Mouse (Mus musculus) stomach, embryonic 15.5 days (tissue): ENCODE data around the gene Oas1g. TPM values are rescaled to one million over a fixed set of nuclear protein-coding genes. Genes with fewer than 3 reads are reported as not detected.
A peak's percentile ranks its signal among the peaks of the same experiment; 100 is the strongest.
"Not testable (repeated sequence)": the region's sequence is repeated elsewhere in the genome, so short reads cannot be mapped to it uniquely, and the experiment has no call there.

Source experiments
- ATAC-seq: fragments of 200-750 bp; cut with Nextera tagmentation; 2 replicates; pipeline ENCODE4 v1.8.0; 2017; ENCODE audit warnings: low read depth, moderate number of reproducible peaks, moderate TSS enrichment; ENCODE audit not compliant: insufficient read depth, low FRiP score
- H3K27ac ChIP-seq: fragments of 300-500 bp; sonication (generic); 2 replicates; pipeline ENCODE4 v1.5.1; 2015; ENCODE audit warnings: mild to moderate bottlenecking, inconsistent platforms
- H3K27me3 ChIP-seq: fragments of 300-500 bp; sonication (generic); replicated peaks from 2 replicates; pipeline ENCODE4 v1.6.1; 2015; ENCODE audit warnings: inconsistent platforms
- H3K36me3 ChIP-seq: fragments of 300-500 bp; sonication (generic); 2 replicates; pipeline ENCODE4 v1.6.1; 2015; ENCODE audit warnings: inconsistent platforms
- H3K4me1 ChIP-seq: fragments of 300-500 bp; sonication (generic); 2 replicates; pipeline ENCODE4 v1.6.1; 2015; ENCODE audit warnings: inconsistent platforms
- H3K4me2 ChIP-seq: fragments of 300-500 bp; sonication (generic); 2 replicates; pipeline ENCODE4 v1.6.1; 2015; ENCODE audit warnings: mild to moderate bottlenecking, inconsistent platforms
- H3K4me3 ChIP-seq: fragments of 300-500 bp; sonication (generic); replicated peaks from 2 replicates; pipeline ENCODE4 v1.5.1; 2015; ENCODE audit warnings: inconsistent platforms
- H3K9ac ChIP-seq: fragments of 300-500 bp; sonication (generic); 2 replicates; pipeline ENCODE4 v1.6.1; 2015; ENCODE audit warnings: inconsistent platforms
- H3K9me3 ChIP-seq: fragments of 300-500 bp; sonication (generic); 2 replicates; pipeline ENCODE4 v1.6.1; 2016; ENCODE audit warnings: inconsistent platforms
- WGBS: fragments of 180-500 bp; shearing (Covaris S2); methylation state at CpG from one replicate; pipeline ENCODE4 v1.1.7; 2015; 5-methylcytosine and 5-hydroxymethylcytosine counted together
- polyA plus RNA-seq: library from polyadenylated mRNA; unstranded; fragments of >200 nt; fragmentation: Nextera tagmentation; extraction: Ambion mirVana; gene quantifications from 2 replicates; pipeline ENCODE4 v1.2.1, GENCODE M21; 2015

Oas1g gene
- polyA plus RNA-seq = 1.1 and 1.8 TPM in 2 replicates

GRCm38 (mm10) chr5:120887413-120887812 is at the start of gene Oas1g:
Oas1g (minus strand) TSS chr5:120887613.
- not testable (repeated sequence) for H3K4me3 ChIP-seq, H3K9ac ChIP-seq, H3K27me3 ChIP-seq, H3K4me1 ChIP-seq, H3K9me3 ChIP-seq, H3K4me2 ChIP-seq, H3K27ac ChIP-seq, ATAC-seq, H3K36me3 ChIP-seq
- WGBS = 7% methylated on average over 7 of the region's 9 CpGs

- no peaks in the 10 kb centered on the region for H3K36me3 ChIP-seq
- no peak for ATAC-seq
- no peaks in the 10 kb centered on the region for H3K27me3 ChIP-seq
- no peak overlapping the region for H3K4me3 ChIP-seq
- 23% methylated on average over 5 of the region's 5 CpGs for WGBS
- H3K27ac ChIP-seq = no peak overlapping the region
- no peaks in the 10 kb centered on the region for H3K9me3 ChIP-seq
- H3K4me1 ChIP-seq = no peaks in the 10 kb centered on the region
- H3K4me2 ChIP-seq = no peak overlapping the region
- H3K9ac ChIP-seq = no peak overlapping the region
Observed at GRCm38 (mm10) chr5:120933966-120934365, 46.6 kb upstream of the Oas1g start.

GRCm38 (mm10) chr5:120927036-120927435 is 39.6 kb upstream of the Oas1g start:
- no peak for ATAC-seq
- 9% methylated on average over 1 of the region's 1 CpGs for WGBS

DNA sequence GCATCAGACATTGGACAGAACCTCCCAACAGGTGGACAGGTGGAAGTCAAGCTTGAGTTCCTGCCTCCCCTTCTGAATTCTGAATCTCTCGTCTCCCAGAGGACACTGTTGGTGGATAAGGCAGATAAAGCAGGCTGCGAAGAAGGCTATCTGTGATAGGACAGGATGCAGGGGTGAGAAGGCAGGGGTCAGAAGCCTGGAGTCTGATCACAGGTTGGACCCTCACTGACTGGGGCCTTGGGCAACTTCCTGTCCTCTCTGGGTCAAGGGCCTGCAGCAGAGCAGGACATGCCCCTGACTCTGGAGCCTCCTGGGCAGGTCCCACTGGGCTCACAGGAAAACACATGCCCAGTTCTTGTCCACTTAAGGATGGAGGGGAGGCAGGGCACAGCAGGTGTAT is 38.9 kb upstream of the Oas1g start:
- H3K4me3 ChIP-seq, H3K27ac ChIP-seq, ATAC-seq, H3K4me1 ChIP-seq, H3K9ac ChIP-seq, H3K27me3 ChIP-seq, H3K36me3 ChIP-seq, H3K4me2 ChIP-seq, H3K9me3 ChIP-seq: not testable (repeated sequence)
- WGBS = 58% methylated on average over 2 of the region's 2 CpGs

More at GRCm38 (mm10) chr5:120927036-120927435, 39.6 kb upstream of the Oas1g start:
- H3K9ac ChIP-seq = no peak overlapping the region
- H3K9me3 ChIP-seq = no peaks in the 10 kb centered on the region
- H3K27ac ChIP-seq = no peak overlapping the region
- no peak overlapping the region for H3K4me2 ChIP-seq
- H3K36me3 ChIP-seq = no peaks in the 10 kb centered on the region
- no peaks in the 10 kb centered on the region for H3K27me3 ChIP-seq
- H3K4me1 ChIP-seq = no peaks in the 10 kb centered on the region
- no peak overlapping the region for H3K4me3 ChIP-seq

DNA sequence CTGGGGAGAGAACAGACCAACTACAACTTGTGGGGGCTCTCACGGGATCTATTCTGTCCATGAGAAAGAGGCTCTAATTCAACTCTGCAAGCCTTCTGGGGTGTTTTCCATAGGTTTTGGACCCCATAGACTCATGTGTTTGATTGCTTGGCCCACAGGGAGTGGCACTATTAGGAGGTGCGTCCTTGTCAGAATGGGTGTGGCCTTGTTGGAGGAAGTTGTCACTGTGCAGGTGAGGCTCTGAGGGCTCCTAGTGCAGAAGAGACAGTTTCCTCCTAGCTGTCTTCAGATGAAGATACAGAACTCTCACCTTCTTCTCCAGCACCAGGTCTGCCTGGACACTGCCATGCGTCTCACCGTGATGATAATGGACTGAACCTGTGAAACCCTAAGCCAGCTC is 37.1 kb upstream of the Oas1g start:
- not testable (repeated sequence) for H3K9ac ChIP-seq, ATAC-seq, H3K27me3 ChIP-seq, H3K9me3 ChIP-seq, H3K4me1 ChIP-seq, H3K4me3 ChIP-seq, H3K27ac ChIP-seq, H3K36me3 ChIP-seq, H3K4me2 ChIP-seq
- 74% methylated on average over 4 of the region's 4 CpGs for WGBS

- Histone ChIP-seq H3K36me3 (no peaks in the 10 kb centered on the region), H3K9ac (no peak overlapping the region), H3K4me3 (no peak overlapping the region), H3K27me3 (no peaks in the 10 kb centered on the region), H3K27ac (no peak overlapping the region), H3K4me2 (no peak overlapping the region), H3K4me1 (no peaks in the 10 kb centered on the region), H3K9me3 (no peaks in the 10 kb centered on the region)
- WGBS = 53% methylated on average over 4 of the region's 4 CpGs
- ATAC-seq = no peak
Observed at GRCm38 (mm10) chr5:120923969-120924368, 36.6 kb upstream of the Oas1g start.

GRCm38 (mm10) chr5:120920296-120920695 is 32.9 kb upstream of the Oas1g start:
- H3K4me2 ChIP-seq = no peak overlapping the region
- H3K4me1 ChIP-seq = no peaks in the 10 kb centered on the region
- no peak overlapping the region for H3K9ac ChIP-seq
- H3K27me3 ChIP-seq = no peaks in the 10 kb centered on the region
- no peak overlapping the region for H3K4me3 ChIP-seq
- H3K9me3 ChIP-seq = no peaks in the 10 kb centered on the region
- no peaks in the 10 kb centered on the region for H3K36me3 ChIP-seq
- no peak overlapping the region for H3K27ac ChIP-seq
- ATAC-seq = no peak
- 83% methylated on average over 3 of the region's 3 CpGs for WGBS

GRCm38 (mm10) chr5:120919156-120919935 is 31.9 kb upstream of the Oas1g start:
- not testable (repeated sequence) for H3K27ac ChIP-seq, H3K27me3 ChIP-seq, H3K9me3 ChIP-seq, H3K9ac ChIP-seq, ATAC-seq, H3K4me1 ChIP-seq, H3K36me3 ChIP-seq, H3K4me2 ChIP-seq, H3K4me3 ChIP-seq
- WGBS = 62% methylated on average over 2 of the region's 2 CpGs

DNA sequence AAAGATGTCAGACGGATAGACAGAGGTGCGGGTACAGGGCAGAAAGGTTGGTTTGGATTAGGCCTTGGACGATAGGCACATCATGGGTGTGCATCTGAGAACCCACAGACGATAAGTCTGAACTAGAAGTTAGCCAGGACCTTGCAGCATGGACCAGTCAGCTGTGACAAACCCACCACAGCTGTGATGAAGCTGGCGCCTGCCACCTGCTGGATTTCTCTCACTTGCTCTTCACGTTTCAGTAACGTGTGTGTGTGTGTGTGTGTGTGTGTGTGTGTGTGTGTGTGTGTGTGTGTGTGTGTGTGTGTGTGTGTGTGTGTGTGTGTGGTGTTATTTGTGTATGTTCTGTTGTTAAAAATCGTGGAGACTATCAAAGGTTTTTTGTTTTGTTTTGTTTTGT is 26.8 kb upstream of the Oas1g start, which contains the start of gene Oas1d:
TSS of gene Oas1d (plus strand) at position 333 of the 400 bp plus-strand sequence.
- ATAC-seq = not testable (repeated sequence)
- WGBS = 43% methylated on average over 8 of the region's 8 CpGs

DNA sequence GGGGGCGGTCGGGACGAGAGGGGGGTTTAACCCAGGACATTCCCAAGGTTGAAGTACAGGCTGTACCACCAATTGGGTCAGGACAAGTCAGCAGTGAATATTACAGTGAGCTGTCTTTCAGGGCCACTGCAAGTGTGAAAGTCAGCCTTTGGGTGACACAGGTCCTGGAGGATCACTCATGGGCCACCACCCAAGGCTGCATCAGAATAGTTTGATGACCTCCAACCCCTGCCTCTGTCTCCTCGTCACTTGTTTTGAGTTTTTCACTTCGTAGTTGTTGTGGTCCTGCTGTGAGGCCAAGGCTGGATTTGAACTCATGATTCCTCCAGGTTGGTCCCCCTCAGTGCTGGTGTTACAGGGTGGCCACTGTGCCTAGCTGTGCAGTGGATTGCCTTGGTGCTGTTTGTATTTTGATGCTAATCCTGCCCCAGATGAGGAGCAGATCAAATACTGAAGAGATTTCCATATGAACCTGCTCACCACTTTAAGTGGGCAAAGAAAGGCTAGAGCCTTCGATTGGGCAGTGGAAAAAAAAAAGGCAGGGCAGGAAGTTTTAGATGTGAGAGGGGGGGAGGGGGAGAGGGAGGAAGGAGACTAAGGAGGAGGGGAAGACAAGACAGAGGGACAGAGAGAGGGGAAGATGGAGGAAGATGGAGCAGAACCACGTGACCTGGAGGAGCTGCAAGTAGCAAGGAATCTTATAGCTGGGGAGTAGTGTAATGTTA is 20.9 kb upstream of the Oas1g start:
- no peaks in the 10 kb centered on the region for H3K36me3 ChIP-seq
- no peaks in the 10 kb centered on the region for H3K9me3 ChIP-seq
- H3K9ac ChIP-seq = no peak overlapping the region
- WGBS = 46% methylated on average over 7 of the region's 7 CpGs
- no peaks in the 10 kb centered on the region for H3K4me1 ChIP-seq
- H3K27ac ChIP-seq = no peak overlapping the region
- no peaks in the 10 kb centered on the region for H3K27me3 ChIP-seq
- no peak overlapping the region for H3K4me3 ChIP-seq
- ATAC-seq = no peak
- no peak overlapping the region for H3K4me2 ChIP-seq

More for the DNA sequence above, 26.8 kb upstream of the Oas1g start, which contains the start of gene Oas1d:
- H3K27me3 ChIP-seq, H3K4me1 ChIP-seq, H3K36me3 ChIP-seq, H3K27ac ChIP-seq, H3K4me3 ChIP-seq, H3K9ac ChIP-seq, H3K4me2 ChIP-seq, H3K9me3 ChIP-seq: not testable (repeated sequence)

DNA sequence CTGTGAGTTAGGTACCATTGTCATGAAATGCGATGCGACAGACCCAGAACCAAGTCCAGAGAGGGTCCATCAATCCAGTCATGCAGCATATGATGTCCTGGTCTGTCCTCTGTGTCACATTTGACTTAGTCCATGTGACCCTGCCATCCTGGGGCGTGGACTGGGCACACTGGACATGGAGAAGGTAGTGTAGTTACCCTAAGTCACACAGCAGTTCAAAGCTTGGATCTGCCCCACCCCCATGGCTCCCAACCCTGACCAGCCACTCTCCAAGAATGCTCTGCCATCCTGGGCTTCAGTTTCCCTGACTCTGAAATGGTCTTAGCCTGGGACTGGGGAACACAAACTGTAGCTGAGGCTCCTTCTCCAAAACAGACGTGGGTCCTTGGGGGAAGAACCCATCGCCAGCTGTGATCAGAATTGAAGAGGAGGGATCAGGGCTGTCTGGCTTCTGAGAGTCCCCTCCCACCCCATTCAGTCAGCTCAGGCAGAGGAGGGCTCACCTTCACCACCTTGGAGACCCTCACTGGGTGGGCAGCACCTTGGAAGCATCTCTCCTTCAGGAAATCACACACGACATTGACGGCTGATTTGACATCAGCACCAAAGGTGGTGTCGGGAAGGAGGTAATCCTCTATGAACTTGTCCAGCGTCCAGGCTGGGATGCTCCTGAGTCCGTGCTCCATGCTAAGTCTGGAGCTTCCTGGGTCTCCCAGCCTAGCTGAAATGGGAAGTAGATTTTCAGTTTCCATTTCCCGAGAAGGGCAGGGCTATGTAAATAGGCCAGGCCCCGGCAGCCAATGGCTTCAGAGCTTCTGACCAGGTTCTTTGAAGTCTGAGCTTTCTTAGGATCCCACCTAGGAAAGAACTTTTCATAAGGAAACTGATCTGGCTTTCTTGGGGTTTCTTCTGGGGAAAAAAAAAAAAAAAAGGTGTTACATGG is 19.6 kb upstream of the Oas1g start, which contains the start of gene Oas1a:
TSS of gene Oas1a (minus strand) at position 731 of the 943 bp plus-strand sequence.
- H3K9me3 ChIP-seq, H3K9ac ChIP-seq, H3K27ac ChIP-seq, H3K36me3 ChIP-seq, H3K4me1 ChIP-seq, H3K4me3 ChIP-seq, H3K27me3 ChIP-seq: not testable (repeated sequence)
- H3K4me2 ChIP-seq = 0 out of 2 replicates have a peak within 1 kb of the TSS, but pooled peaks have one; percentile 23
- 36% methylated on average over 9 of the region's 12 CpGs for WGBS
- peak; percentile 43; the same call in 1 of the 2 replicates for ATAC-seq
